Mouse (Mus musculus): ENCODE results near the gene Gm20914. TPM values are rescaled to one million over a fixed set of nuclear protein-coding genes. Genes with fewer than 3 reads are reported as not detected.
"Not testable (repeated sequence)": the region's sequence is repeated elsewhere in the genome, so short reads cannot be mapped to it uniquely, and the experiment has no call there.

Gene Gm20914
- polyA plus RNA-seq (2012; rRNA removed), result not detected in 2 replicates
- polyA plus RNA-seq (2014; fragmentation: Nextera tagmentation; extraction: Ambion mirVana), result not detected in 2 replicates

DNA sequence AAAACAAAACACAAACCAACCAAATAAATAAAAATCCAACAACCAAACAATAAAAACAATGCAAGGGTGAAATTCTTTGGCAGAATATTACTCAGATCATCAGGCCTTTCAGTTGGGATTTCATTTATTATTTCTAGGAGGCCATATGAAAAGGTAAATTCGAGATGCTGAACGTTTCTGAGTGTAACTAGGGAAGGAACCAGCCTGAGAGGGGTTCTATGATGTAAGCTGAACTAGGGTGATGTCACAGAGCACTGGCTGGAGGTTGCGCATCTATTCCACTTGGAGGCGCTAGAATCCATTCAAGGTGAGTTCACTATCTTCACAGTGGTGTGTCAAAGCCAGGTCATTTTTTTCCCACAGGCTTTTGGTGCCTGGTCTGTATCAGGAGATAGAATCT, at the start of gene Gm20914:
Gene Gm20914 (plus strand): TSS at position 301 of the 400 bp plus-strand sequence.
- H3K9me3 ChIP-seq (ENCODE audit: control insufficient read depth, low read length); H3K36me3 ChIP-seq (replicated peaks; ENCODE audit: control insufficient read depth, insufficient read depth, low read depth); H3K4me2 ChIP-seq (ENCODE audit: low read depth); H3K4me1 ChIP-seq (replicated peaks; ENCODE audit: control insufficient read depth in 2 of 2, insufficient read depth in 2 of 2, low read length in 1 of 2); H3K4me3 ChIP-seq (ENCODE audit: insufficient read depth in 1 of 2, low read depth in 2 of 2, low read length in 2 of 2); H3K27me3 ChIP-seq (ENCODE audit: control insufficient read depth, insufficient read depth, low read length); H3K27ac ChIP-seq; ATAC-seq (ENCODE audit: insufficient read depth); DNase-seq (ENCODE audit: low read depth in 3 of 3, low spot score in 3 of 3); H3K9ac ChIP-seq (replicated peaks): not testable (repeated sequence)
- no CpG with 5 or more reads among the region's 4 CpGs for WGBS (ENCODE audit: insufficient replicate concordance)

Other genes with a start within 250 kb of the Gm20914 start
- not detected in 2 replicates for gene Gm21854, start 69.0 kb upstream of the Gm20914 start, polyA plus RNA-seq (2012; rRNA removed)
- gene Gm21854, start 69.0 kb upstream of the Gm20914 start, polyA plus RNA-seq (2014; fragmentation: Nextera tagmentation; extraction: Ambion mirVana), result not detected in 2 replicates
- gene Gm28171, start 67.4 kb downstream of the Gm20914 start, polyA plus RNA-seq (2012; rRNA removed), result not detected in 2 replicates
- gene Gm28171, start 67.4 kb downstream of the Gm20914 start, polyA plus RNA-seq (2014; fragmentation: Nextera tagmentation; extraction: Ambion mirVana), result not detected in 2 replicates
- gene Gm21778, start 216.5 kb downstream of the Gm20914 start, polyA plus RNA-seq (2012; rRNA removed), result not detected in 2 replicates
- gene Gm21778, start 216.5 kb downstream of the Gm20914 start, polyA plus RNA-seq (2014; fragmentation: Nextera tagmentation; extraction: Ambion mirVana), result not detected in 2 replicates

Measured in liver, embryonic 14.5 days (tissue).